Mouse (Mus musculus) heart, embryonic 14.5 days (tissue): ENCODE measurements around the gene Spib. TPM values are rescaled to one million over a fixed set of nuclear protein-coding genes. Genes with fewer than 3 reads are reported as not detected.

Experiments used
- ATAC-seq: fragments of 200-750 bp; cut with Nextera tagmentation; 2 replicates; pipeline ENCODE4 v1.8.0; 2017; ENCODE audit warnings: low read depth, moderate TSS enrichment; ENCODE audit not compliant: insufficient number of reproducible peaks, insufficient read depth, low FRiP score
- H3K27ac ChIP-seq, 2 experiments: fragments of 200-500 bp in 1 of 2; fragments of 300-500 bp in 1 of 2; sonication (generic) in 1 of 2; replicated peaks in 1 of 2; 2 replicates each; pipeline ENCODE4 v1.5.1; 2012 to 2014; ENCODE audit warnings: low read depth in 2 of 2, low read length in 2 of 2, control low read depth in 1 of 2, mild to moderate bottlenecking in 1 of 2, mixed read lengths in 1 of 2; ENCODE audit not compliant: control insufficient read depth in 1 of 2, insufficient read depth in 1 of 2
- H3K27me3 ChIP-seq: fragments of 300-500 bp; sonication (generic); 2 replicates; pipeline ENCODE4 v1.6.1; 2014; ENCODE audit warnings: mild to moderate bottlenecking, low read length, control low read depth; ENCODE audit not compliant: control insufficient read depth, insufficient read depth
- H3K36me3 ChIP-seq: fragments of 300-500 bp; sonication (generic); 2 replicates; pipeline ENCODE4 v1.6.1; 2014; ENCODE audit warnings: mild to moderate bottlenecking, control low read depth, low read length, mixed read lengths; ENCODE audit not compliant: control insufficient read depth, insufficient read depth
- H3K4me1 ChIP-seq, 2 experiments: fragments of 200-500 bp in 1 of 2; fragments of 300-500 bp in 1 of 2; sonication (generic) in 1 of 2; 2 replicates each; pipeline ENCODE4 v1.6.1; 2012 to 2014; ENCODE audit warnings: low read length in 2 of 2, control low read depth in 1 of 2, mixed read lengths in 1 of 2; ENCODE audit not compliant: control insufficient read depth in 2 of 2, insufficient read depth in 2 of 2
- H3K4me2 ChIP-seq: fragments of 300-500 bp; sonication (generic); 2 replicates; pipeline ENCODE4 v1.6.1; 2014; ENCODE audit warnings: mild to moderate bottlenecking, low read length
- H3K4me3 ChIP-seq, 2 experiments: fragments of 200-500 bp in 1 of 2; fragments of 300-500 bp in 1 of 2; sonication (generic) in 1 of 2; 2 replicates each; pipeline ENCODE4 v1.5.1; 2012 to 2014; ENCODE audit warnings: low read length in 2 of 2, mild to moderate bottlenecking in 2 of 2, control low read depth in 1 of 2, low read depth in 1 of 2, moderate library complexity in 1 of 2; ENCODE audit not compliant: control insufficient read depth in 1 of 2, insufficient read depth in 1 of 2
- H3K9ac ChIP-seq: fragments of 300-500 bp; sonication (generic); 2 replicates; pipeline ENCODE4 v1.6.1; 2014; ENCODE audit warnings: mild to moderate bottlenecking, low read length
- H3K9me3 ChIP-seq: fragments of 300-500 bp; sonication (generic); 2 replicates; pipeline ENCODE4 v1.6.1; 2016; ENCODE audit warnings: low read length, control low read depth; ENCODE audit not compliant: control insufficient read depth
- WGBS: fragments of 180-500 bp; shearing (Covaris S2); extraction: QIAGEN DNeasy Blood & Tissue Kit; methylation state at CpG from one replicate; pipeline ENCODE4 v1.1.7; 2014; 5-methylcytosine and 5-hydroxymethylcytosine counted together
- polyA plus RNA-seq: library from polyadenylated mRNA; unstranded; fragments of >200 nt; fragmentation: Nextera tagmentation; extraction: Ambion mirVana; gene quantifications from 2 replicates; pipeline ENCODE4 v1.2.1, GENCODE M21; 2014

Spib gene
- polyA plus RNA-seq, 1 experiment from 2014 or later, result not detected

DNA sequence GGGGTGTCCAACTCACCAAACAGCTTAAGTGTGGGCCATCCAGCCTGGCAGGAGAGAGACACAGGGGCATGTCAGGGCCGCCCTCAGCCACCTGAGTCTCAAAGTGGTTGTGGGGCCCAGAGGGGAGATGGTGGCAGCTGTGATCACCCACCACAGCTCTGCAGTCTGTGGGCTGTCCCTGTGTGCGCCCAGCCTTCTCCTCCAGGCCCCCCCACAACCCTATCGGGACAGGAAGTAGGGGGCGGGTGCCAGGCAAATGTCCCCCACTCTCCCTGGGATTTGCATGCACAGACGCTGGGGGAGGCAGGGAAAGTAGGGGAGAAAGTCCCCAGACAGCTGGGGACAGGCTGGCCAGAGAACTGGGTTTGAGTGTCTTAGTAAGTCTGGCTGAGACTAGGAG, 664 bp downstream of the Spib start:
- H3K9me3 ChIP-seq, result no peaks in the 10 kb centered on the region
- H3K9ac ChIP-seq, result no peak overlapping the region
- peaks cover 38% of the 10 kb centered on the region for H3K36me3 ChIP-seq
- no peak for ATAC-seq
- H3K27me3 ChIP-seq, result peaks cover 17% of the 10 kb centered on the region
- H3K4me1 ChIP-seq, result peaks cover 3 to 8% of the 10 kb centered on the region in 2 experiments
- no peak overlapping the region for H3K27ac ChIP-seq
- WGBS, result 36% methylated on average over 5 of the region's 5 CpGs
- H3K4me2 ChIP-seq, result no peak overlapping the region
- H3K4me3 ChIP-seq, result no peak overlapping the region

DNA sequence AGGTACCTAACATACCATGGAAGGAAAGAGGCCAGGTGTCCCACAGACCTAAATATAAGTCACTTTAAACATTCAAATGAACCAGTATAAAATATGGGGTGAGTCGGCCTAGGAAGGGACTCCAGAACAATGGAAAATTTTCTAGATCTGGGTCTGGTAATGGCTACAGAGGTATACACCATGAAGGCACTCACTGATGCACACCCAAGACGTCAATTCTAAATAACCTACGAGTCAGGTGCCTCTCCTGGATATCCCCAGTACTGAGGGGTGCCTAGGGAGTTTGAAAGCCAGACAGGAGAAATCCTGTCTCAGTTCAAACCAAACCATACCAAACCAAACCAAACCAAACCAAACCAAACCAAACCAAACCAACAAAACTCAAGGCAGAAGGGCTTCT, 1.4 kb downstream of the Spib start:
- no peaks in the 10 kb centered on the region for H3K9me3 ChIP-seq
- 71% methylated on average over 3 of the region's 3 CpGs for WGBS
- H3K36me3 ChIP-seq, result peaks cover 32% of the 10 kb centered on the region

DNA sequence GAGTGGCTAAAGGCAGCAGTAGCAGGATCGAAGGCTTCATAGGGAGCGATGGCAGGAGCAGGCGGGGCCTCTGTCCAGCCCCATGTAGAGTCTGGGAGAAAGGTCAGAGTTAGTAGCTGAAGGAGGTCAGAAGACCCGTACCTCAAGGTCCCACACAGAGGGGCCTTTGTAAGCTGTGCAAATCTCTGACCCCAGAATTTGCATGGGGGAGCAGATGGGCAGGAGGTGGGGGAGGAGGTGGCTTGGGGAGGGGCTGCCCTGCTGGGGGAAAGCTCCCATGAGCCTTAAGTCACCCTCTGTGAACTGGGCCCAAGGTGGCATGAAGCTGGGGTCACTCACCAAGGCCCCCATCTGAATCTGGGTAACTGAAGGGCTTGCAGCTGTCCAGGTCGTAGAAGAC, 2.4 kb downstream of the Spib start:
- Histone ChIP-seq H3K9ac (no peak overlapping the region), H3K9me3 (no peaks in the 10 kb centered on the region), H3K4me1 (peaks cover 14 to 16% of the 10 kb centered on the region in 2 experiments), H3K4me2 (no peak overlapping the region), H3K36me3 (peaks cover 22% of the 10 kb centered on the region), H3K4me3 (no peak overlapping the region), H3K27me3 (peaks cover 22% of the 10 kb centered on the region), H3K27ac (no peak overlapping the region)
- WGBS, result 69% methylated on average over 5 of the region's 5 CpGs
- no peak for ATAC-seq

More for the DNA sequence above, 1.4 kb downstream of the Spib start:
- no peak overlapping the region for H3K4me2 ChIP-seq
- no peak overlapping the region for H3K9ac ChIP-seq
- no peak overlapping the region for H3K4me3 ChIP-seq
- ATAC-seq, result no peak
- no peak overlapping the region for H3K27ac ChIP-seq
- peaks cover 4 to 8% of the 10 kb centered on the region in 2 experiments; a peak in 3 of 4 replicates for H3K4me1 ChIP-seq
- H3K27me3 ChIP-seq, result peaks cover 19% of the 10 kb centered on the region

DNA sequence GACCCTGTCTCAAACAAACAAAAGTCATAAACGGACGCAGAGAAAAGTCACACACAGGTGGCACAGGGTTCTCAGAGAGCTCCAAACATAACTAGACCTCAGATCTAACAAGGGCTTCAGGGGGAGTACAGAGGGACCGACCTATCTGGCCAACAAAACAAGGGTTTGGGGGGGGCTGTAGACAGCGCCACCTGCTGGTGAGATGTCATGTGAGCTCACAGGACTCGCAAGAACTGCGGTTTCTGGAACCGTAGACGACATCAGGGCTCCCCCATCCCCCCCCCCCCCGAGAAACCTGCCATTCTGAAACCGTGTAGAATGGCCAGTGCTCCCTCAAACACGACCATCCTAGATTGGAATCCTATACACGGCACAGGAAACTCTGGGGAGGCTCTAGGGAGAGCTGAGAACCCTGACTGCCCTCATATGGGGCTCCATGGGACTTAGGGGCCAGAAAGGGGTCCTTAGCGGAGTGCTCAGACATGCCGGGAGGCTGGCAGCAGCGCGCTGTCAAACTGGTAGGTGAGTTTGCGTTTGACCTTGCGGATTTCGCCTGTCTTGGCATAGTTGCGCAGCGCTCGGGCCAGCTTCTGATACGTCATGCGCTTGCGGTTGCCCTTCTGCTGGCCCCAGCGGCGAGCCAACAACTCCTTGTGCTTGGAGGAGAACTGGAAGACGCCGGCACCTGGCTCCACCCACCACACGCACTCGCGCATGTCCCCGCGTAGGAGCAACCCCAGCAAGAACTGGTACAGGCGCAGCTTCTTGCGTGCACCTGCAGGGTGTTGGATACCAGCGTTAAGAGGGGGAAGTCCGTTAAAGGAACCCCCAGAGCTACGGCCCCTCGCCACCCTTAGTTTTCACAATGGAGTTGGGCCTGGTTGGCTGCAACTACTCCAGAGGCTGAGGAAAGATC, 4.1 kb downstream of the Spib start:
- H3K27me3 ChIP-seq, result peaks cover 40% of the 10 kb centered on the region
- WGBS, result 6% methylated on average over 40 of the region's 40 CpGs

DNA sequence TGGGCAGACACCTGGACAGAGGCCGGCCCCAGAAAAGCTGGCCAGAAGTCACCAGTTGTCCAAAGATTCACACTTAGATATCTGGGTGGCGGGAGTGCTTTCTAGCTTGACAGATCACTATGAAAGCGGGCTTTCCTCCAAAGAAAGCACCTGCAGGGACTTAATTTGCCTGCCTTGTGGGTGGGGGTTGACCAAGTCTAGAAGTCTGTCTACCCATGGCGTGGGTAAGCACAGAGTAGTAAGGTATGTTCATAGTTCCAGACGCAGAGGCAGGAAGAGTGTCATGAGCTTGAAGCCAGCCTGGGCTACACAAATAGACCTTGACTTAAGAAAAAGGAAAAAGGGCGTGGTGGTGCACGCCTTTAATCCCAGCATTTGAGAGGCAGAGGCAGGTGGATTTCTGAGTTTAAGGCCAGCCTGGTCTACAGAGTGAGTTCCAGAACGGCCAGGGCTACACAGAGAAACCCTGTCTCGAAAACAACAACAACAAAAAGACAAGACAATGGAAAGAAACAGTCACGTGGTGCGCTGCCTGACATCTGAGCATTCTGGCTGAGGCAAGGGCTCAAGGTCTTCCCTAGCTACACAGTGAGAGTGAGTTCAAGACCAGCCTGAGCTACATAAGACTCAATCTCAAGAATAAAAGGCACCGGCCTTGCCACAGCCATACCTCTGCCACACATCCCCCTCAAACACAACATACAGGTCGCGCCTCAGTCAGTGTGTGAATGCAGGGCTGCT, 5.3 kb downstream of the Spib start:
- H3K4me3 ChIP-seq, result no peak overlapping the region
- peaks cover 51% of the 10 kb centered on the region for H3K27me3 ChIP-seq
- H3K36me3 ChIP-seq, result no peaks in the 10 kb centered on the region
- no peaks in the 10 kb centered on the region for H3K9me3 ChIP-seq
- 81% methylated on average over 14 of the region's 14 CpGs for WGBS
- H3K4me2 ChIP-seq, result no peak overlapping the region
- no peak overlapping the region for H3K9ac ChIP-seq
- ATAC-seq, result no peak
- peaks cover 17 to 19% of the 10 kb centered on the region in 2 experiments for H3K4me1 ChIP-seq
- H3K27ac ChIP-seq, result no peak overlapping the region

More for the DNA sequence above, 4.1 kb downstream of the Spib start:
- no peak overlapping the region for H3K27ac ChIP-seq
- H3K9me3 ChIP-seq, result no peaks in the 10 kb centered on the region
- H3K4me2 ChIP-seq, result peak overlapping the region; percentile 91
- H3K9ac ChIP-seq, result peak overlapping the region; percentile 71
- H3K4me1 ChIP-seq, result peaks cover 16 to 17% of the 10 kb centered on the region in 2 experiments
- peaks cover 4% of the 10 kb centered on the region for H3K36me3 ChIP-seq
- peak overlapping the region; percentile 18 to 43 for H3K4me3 ChIP-seq
- ATAC-seq, result no peak

DNA sequence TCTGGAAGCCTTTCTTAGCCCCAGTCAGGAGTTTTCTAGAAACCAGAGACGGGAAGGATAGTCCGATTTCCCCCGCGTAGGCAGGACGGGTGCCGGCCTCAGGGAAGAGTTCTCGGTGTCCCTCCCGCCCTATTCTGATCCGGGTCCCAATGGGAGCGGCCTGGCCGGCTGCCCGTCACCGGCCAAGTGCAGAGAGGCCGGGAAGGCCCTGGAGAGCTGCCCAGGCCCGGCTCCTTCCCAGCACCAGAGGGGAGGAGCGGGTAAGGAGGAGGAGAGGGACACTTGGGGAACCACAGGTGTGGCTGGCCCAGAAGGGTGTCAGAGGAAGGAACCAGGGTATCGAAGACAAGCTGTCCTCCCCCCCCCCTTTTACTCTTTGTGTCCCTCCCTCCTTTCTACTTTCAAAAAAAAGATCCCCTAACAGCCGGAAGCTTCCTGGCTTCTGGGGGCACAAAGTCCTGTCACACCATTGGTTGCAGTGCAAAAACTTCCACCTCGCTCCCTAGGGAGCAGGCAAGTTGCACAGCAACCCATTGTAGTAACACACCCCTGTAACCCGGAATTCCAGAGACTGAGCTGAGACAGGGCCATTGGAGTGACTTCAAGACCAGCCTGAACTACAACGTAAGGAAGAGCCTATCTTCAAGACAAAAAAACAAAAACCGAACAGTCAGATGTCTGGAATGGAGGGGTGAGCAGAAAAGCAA, 6.6 kb downstream of the Spib start:
- peak overlapping the region in 1 of 2 experiments; percentile 24; a peak in 1 of 4 replicates for H3K27ac ChIP-seq
- no peaks in the 10 kb centered on the region for H3K36me3 ChIP-seq
- H3K4me1 ChIP-seq, result peaks cover 17 to 20% of the 10 kb centered on the region in 2 experiments
- H3K9me3 ChIP-seq, result no peaks in the 10 kb centered on the region
- H3K27me3 ChIP-seq, result peaks cover 61% of the 10 kb centered on the region
- peak overlapping the region; percentile 57 for H3K4me2 ChIP-seq
- 12% methylated on average over 22 of the region's 22 CpGs for WGBS
- peak overlapping the region in 1 of 2 experiments; percentile 2; a peak in 2 of 4 replicates for H3K4me3 ChIP-seq
- peak; percentile 66 for ATAC-seq
- peak overlapping the region; percentile 70 for H3K9ac ChIP-seq

DNA sequence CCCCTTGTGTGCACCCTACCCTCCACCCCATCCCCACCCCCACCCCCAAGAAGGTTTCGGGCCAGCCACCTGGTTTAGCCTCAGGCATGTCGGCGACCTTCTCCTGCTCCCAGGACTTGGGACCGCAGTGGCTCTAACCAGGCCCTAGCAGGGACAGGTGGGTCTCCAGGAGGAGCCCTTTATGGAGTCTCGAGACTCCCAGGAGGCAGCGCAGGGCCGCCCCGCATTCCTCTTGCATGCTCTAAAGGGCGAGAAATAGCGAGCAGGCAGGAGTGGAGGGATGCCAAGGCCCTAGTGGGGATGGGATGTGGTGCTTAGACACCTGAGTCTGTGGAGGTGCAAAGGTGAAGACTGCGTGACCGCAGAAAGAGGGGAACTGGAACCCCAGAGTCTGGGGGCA, 7.4 kb downstream of the Spib start, which contains the start of gene Mybpc2:
Gene Mybpc2 (minus strand): TSS at position 155 of the 400 bp plus-strand sequence.
- ATAC-seq, result no peak
- H3K36me3 ChIP-seq, result no peaks in the 10 kb centered on the region
- no peaks in the 10 kb centered on the region for H3K9me3 ChIP-seq
- H3K9ac ChIP-seq, result peak within 1 kb of the TSS; percentile 70
- peak within 1 kb of the TSS; percentile 57 for H3K4me2 ChIP-seq
- H3K4me3 ChIP-seq, result peak within 1 kb of the TSS in 1 of 2 experiments; percentile 2; a peak in 2 of 4 replicates
- peaks cover 56% of the 10 kb centered on the region for H3K27me3 ChIP-seq
- peaks cover 17 to 20% of the 10 kb centered on the region in 2 experiments for H3K4me1 ChIP-seq
- 25% methylated on average over 12 of the region's 12 CpGs for WGBS
- peak within 1 kb of the TSS; percentile 10 to 24; a peak in 1 of 4 replicates for H3K27ac ChIP-seq
